Mouse (Mus musculus): ENCODE measurements around the gene Npcd.

Gene Npcd

GRCm38 (mm10) chr15:79804352-79805071, 29.5 kb downstream of the Npcd start, which contains the start of gene Nptxr:
Gene Nptxr (minus strand): TSS chr15:79804766.
- in situ Hi-C loops (cut with MboI, MseI): no loop called here

- in situ Hi-C loops (cut with MboI, MseI): no loop called here
These were observed 30.3 kb downstream of the Npcd start for GRCm38 (mm10) chr15:79803533-79804351.

- in situ Hi-C loops (cut with MboI, MseI): no loop called here
These were observed 31.7 kb downstream of the Npcd start for GRCm38 (mm10) chr15:79802304-79802703.

GRCm38 (mm10) chr15:79801646-79802045, 32.4 kb downstream of the Npcd start:
- in situ Hi-C loops (cut with MboI, MseI): no loop called here

- in situ Hi-C loops (cut with MboI, MseI): no loop called here
These were observed 33.3 kb downstream of the Npcd start for GRCm38 (mm10) chr15:79800701-79801100.

GRCm38 (mm10) chr15:79798591-79798990, 35.4 kb downstream of the Npcd start:
- in situ Hi-C loops (cut with MboI, MseI): no loop called here

GRCm38 (mm10) chr15:79797680-79798079, 36.4 kb downstream of the Npcd start:
- in situ Hi-C loops (cut with MboI, MseI): no loop called here

- in situ Hi-C loops (cut with MboI, MseI): no loop called here
These were observed 36.9 kb downstream of the Npcd start for GRCm38 (mm10) chr15:79797096-79797495.

- in situ Hi-C loops (cut with MboI, MseI): no loop called here
These were observed 37.8 kb downstream of the Npcd start for GRCm38 (mm10) chr15:79796256-79796655.

- in situ Hi-C loops (cut with MboI, MseI): loop anchor here (5.0 kb wide), 1 partner anchor 63 kb away; no protein-coding TSS in a partner anchor
These were observed 39.9 kb downstream of the Npcd start for GRCm38 (mm10) chr15:79794173-79794572.

- in situ Hi-C loops (cut with MboI, MseI): loop anchor here (5.0 kb wide), 1 partner anchor 64 kb away; no protein-coding TSS in a partner anchor
These were observed 41.0 kb downstream of the Npcd start for GRCm38 (mm10) chr15:79793076-79793475.

- in situ Hi-C loops (cut with MboI, MseI): loop anchor here (5.0 kb wide), 1 partner anchor 65 kb away; no protein-coding TSS in a partner anchor
These were observed 41.6 kb downstream of the Npcd start for GRCm38 (mm10) chr15:79792455-79792854.

- in situ Hi-C loops (cut with MboI, MseI): loop anchor here (5.0 kb wide), 1 partner anchor 66 kb away; no protein-coding TSS in a partner anchor
These were observed 42.5 kb downstream of the Npcd start for GRCm38 (mm10) chr15:79791502-79791901.

GRCm38 (mm10) chr15:79790905-79791304, 43.1 kb downstream of the Npcd start:
- in situ Hi-C loops (cut with MboI, MseI): loop anchor here (5.0 kb wide), 1 partner anchor 66 kb away; no protein-coding TSS in a partner anchor

- in situ Hi-C loops (cut with MboI, MseI): loop anchor here (5.0 kb wide), 1 partner anchor 67 kb away; no protein-coding TSS in a partner anchor
These were observed 43.9 kb downstream of the Npcd start for GRCm38 (mm10) chr15:79790111-79790510.

- in situ Hi-C loops (cut with MboI, MseI): no loop called here
These were observed 46.2 kb downstream of the Npcd start for GRCm38 (mm10) chr15:79787815-79788214.

- in situ Hi-C loops (cut with MboI, MseI): no loop called here
These were observed 49.0 kb downstream of the Npcd start for GRCm38 (mm10) chr15:79785056-79785455.

- in situ Hi-C loops (cut with MboI, MseI): no loop called here
These were observed 56.3 kb downstream of the Npcd start, which contains the start of gene Dnal4 for GRCm38 (mm10) chr15:79777749-79778148. Gene Dnal4 (minus strand): TSS chr15:79777849.

GRCm38 (mm10) chr15:79775662-79776061, 58.4 kb downstream of the Npcd start:
- in situ Hi-C loops (cut with MboI, MseI): no loop called here

GRCm38 (mm10) chr15:79774117-79775027, 59.7 kb downstream of the Npcd start:
- in situ Hi-C loops (cut with MboI, MseI): no loop called here

- in situ Hi-C loops (cut with MboI, MseI): no loop called here
These were observed 63.3 kb downstream of the Npcd start for GRCm38 (mm10) chr15:79770629-79771240.
